Mouse (Mus musculus) embryonic fibroblast, embryonic 13.5 days (primary cell): ENCODE data around the gene Zdhhc13. TPM values are rescaled to one million over a fixed set of nuclear protein-coding genes. Genes with fewer than 3 reads are reported as not detected.
A peak's percentile ranks its signal among the peaks of the same experiment; 100 is the strongest.

Source experiments
- H3K27ac ChIP-seq: 2 replicates; pipeline ENCODE4 v1.5.1; 2012; ENCODE audit warnings: low read length, control low read depth, inconsistent platforms; ENCODE audit not compliant: insufficient read depth
- H3K4me1 ChIP-seq: 2 replicates; pipeline ENCODE4 v1.6.1; 2011; ENCODE audit warnings: low read length; ENCODE audit not compliant: control insufficient read depth, insufficient read depth
- H3K4me3 ChIP-seq: 2 replicates; pipeline ENCODE4 v1.5.1; 2011; ENCODE audit warnings: mild to moderate bottlenecking, control low read depth, low read length; ENCODE audit not compliant: insufficient read depth
- CTCF ChIP-seq: IDR thresholded peaks from 2 replicates; pipeline ENCODE4 v1.5.1; 2011; ENCODE audit warnings: mild to moderate bottlenecking, control low read depth, low read length, moderate library complexity, borderline replicate concordance; ENCODE audit not compliant: insufficient read depth
- POLR2A ChIP-seq: IDR thresholded peaks from 2 replicates; pipeline ENCODE4 v1.6.1; 2011; ENCODE audit warnings: low read depth, mild to moderate bottlenecking, control low read depth, low read length, moderate library complexity
- polyA plus RNA-seq: library from polyadenylated mRNA; stranded (reverse); fragments of >200 nt; gene quantifications from 2 replicates; pipeline ENCODE4 v1.2.4, GENCODE M21; 2011; ENCODE audit warnings: low read depth; ENCODE audit not compliant: missing spikeins, insufficient read length

The Zdhhc13 gene
- polyA plus RNA-seq, 1 experiment = 28.1 TPM

DNA sequence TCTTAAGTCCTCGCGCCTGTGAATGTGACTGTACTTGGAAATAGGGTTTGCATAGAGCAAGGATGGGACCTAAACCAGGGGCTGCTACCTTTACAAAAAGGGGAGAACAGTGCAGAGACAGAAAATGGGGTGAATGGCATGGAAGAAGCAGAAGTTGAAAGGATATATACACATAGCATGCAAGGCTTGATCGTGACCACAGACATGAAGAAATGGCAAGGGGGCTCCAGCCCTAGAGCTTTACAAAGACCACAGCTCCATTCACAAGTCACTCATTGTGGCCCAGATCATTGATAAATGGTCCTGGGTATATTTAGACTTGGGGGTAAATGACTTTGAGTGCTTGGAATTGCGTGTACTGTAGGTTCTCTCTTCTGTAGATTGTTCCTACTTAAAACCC is 6.4 kb upstream of the Zdhhc13 start:
- TF ChIP-seq POLR2A = no peak
- no peak for TF ChIP-seq CTCF
- no peak overlapping the region for H3K4me3 ChIP-seq
- no peaks in the 10 kb centered on the region for H3K4me1 ChIP-seq
- H3K27ac ChIP-seq = no peak overlapping the region

DNA sequence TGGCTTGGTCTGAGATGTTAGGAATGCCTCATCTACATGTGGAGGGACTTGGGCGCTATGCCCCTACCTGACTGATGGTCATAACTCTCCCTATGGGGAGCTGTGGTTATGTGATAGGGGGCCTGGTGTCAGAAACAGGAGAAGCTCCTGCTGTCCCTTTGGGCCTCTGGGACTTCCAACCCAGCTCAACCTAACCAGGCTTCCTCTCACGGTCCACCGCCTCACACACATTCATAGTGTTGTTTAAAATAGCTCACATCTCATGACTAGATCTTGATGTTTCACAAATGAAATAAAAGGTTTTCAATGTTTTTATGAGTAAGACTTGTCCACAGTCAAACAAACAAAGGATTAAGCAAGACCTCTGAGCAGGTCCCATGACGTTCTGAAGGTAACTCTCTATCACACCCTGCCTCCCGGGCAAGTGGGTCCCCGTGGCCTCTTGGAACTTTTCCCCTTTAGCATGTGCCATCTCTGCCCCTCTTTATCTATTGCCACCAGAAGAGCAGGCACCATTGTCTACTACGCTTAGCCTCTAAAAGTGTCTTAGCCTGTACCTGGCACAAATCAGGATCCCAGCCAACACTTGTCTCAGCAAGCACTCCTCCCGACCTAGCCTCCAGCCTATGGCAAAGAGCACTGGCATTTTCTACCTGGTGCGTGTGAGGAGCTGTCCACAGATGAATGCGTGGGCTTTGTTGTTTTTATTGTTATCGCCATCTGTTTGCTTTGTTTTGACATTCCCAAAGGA is 3.9 kb upstream of the Zdhhc13 start:
- no peak overlapping the region for H3K27ac ChIP-seq
- no peak overlapping the region for H3K4me3 ChIP-seq
- TF ChIP-seq CTCF (no peak), POLR2A (no peak)
- no peaks in the 10 kb centered on the region for H3K4me1 ChIP-seq

DNA sequence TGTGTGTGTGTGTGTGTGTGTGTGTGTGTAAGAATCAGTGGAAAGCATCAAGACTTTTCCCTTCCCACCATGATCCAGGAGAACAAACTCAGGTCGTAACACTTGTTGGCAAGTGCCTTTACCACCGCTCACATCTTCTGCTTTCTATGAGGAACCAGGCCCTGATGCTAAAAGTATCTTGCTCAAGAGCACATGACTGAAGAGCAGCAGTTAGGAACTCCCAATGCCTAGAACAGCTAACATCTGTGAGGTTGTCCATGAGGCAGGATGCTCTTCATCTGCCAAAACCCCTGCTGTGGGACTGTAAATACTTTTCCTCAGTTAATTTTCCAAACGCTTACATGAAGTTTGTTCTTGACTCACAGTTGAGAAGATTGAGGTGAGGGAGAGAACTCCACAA is 455 bp upstream of the Zdhhc13 start:
- TF ChIP-seq CTCF (no peak), POLR2A (no peak)
- Histone ChIP-seq H3K27ac (no peak overlapping the region), H3K4me3 (no peak overlapping the region), H3K4me1 (no peaks in the 10 kb centered on the region)

DNA sequence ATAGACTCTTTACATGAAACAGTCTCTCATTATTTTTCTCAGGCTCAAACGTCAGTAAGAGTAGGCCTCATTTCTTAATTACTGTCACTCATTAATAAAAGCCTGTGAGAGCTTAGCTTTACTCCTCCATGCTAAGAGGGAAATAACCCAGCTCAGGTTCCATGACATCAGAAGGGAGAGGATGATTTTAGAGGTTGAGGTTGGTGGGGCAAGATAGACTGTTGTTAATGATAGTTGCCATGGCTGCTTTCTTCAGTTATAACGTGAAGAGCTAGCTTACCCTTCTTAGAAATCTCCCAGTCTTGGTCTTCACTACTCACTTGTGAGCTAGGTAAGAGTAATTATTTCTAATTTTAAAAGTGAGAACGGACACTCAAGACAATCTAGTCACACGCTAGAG is 1.3 kb downstream of the Zdhhc13 start:
- TF ChIP-seq POLR2A (no peak), CTCF (no peak)
- no peak overlapping the region for H3K4me3 ChIP-seq
- H3K4me1 ChIP-seq = no peaks in the 10 kb centered on the region

DNA sequence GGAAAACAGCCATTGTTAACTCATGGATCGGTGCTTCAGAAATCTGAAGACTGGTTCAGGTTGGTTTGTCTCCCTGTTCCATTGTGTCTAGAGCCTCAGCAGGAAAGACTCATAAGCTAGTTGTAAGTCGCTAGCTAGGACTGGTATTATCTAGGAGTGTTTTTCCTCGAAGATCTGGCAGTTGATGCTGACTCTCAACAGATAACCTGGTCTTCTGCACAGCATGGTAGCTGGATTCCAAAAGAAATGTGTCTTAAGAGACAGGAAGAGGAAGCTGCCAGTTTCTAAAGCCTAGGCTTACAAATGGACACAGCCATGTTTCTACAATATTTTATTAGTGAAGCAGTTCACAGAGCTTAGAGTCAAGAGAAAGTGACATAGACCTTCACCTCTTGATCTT is 2.6 kb downstream of the Zdhhc13 start:
- Histone ChIP-seq H3K4me3 (no peak overlapping the region), H3K27ac (no peak overlapping the region), H3K4me1 (no peaks in the 10 kb centered on the region)
- TF ChIP-seq POLR2A = no peak
- TF ChIP-seq CTCF = no peak

More for the DNA sequence above, 1.3 kb downstream of the Zdhhc13 start:
- no peak overlapping the region for H3K27ac ChIP-seq

- no peak overlapping the region for H3K4me3 ChIP-seq
- H3K4me1 ChIP-seq = no peaks in the 10 kb centered on the region
- no peak for TF ChIP-seq CTCF
- no peak for TF ChIP-seq POLR2A
- H3K27ac ChIP-seq = no peak overlapping the region
Observed at GRCm38 (mm10) chr7:48795130-48795529, 6.3 kb downstream of the Zdhhc13 start.

GRCm38 (mm10) chr7:48803381-48803780 is 14.6 kb downstream of the Zdhhc13 start:
- Histone ChIP-seq H3K4me1 (no peaks in the 10 kb centered on the region), H3K4me3 (no peak overlapping the region), H3K27ac (no peak overlapping the region)
- TF ChIP-seq CTCF (no peak), POLR2A (no peak)

GRCm38 (mm10) chr7:48806587-48806986 is 17.8 kb downstream of the Zdhhc13 start:
- Histone ChIP-seq H3K4me3 (no peak overlapping the region), H3K27ac (no peak overlapping the region), H3K4me1 (no peaks in the 10 kb centered on the region)
- no peak for TF ChIP-seq CTCF
- no peak for TF ChIP-seq POLR2A

GRCm38 (mm10) chr7:48810652-48811051 is 21.8 kb downstream of the Zdhhc13 start:
- H3K4me3 ChIP-seq = no peak overlapping the region
- H3K4me1 ChIP-seq = no peaks in the 10 kb centered on the region; the same call in 1 of the 2 replicates
- TF ChIP-seq CTCF (no peak), POLR2A (no peak)
- H3K27ac ChIP-seq = no peak overlapping the region

DNA sequence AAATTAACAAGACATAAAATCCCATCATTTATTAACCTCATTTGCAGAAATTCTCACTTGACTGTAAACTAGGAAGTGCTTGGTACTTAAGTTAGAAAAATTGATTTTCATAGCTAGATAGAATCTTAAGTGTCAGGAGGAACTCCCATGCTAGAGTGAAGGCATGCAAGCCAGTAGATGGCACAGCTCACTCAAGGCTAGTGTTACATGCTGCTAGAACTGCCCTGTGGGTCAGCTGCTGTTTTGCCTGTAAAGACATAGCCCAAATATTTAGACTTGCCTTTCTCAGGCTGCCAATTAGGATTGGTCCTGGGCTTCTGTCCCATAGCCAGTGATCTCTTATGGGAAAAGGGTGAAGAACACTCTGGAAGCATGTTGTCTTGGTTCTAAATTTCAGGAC is 23.6 kb downstream of the Zdhhc13 start:
- no peaks in the 10 kb centered on the region; the same call in 1 of the 2 replicates for H3K4me1 ChIP-seq
- TF ChIP-seq POLR2A (no peak), CTCF (peak; percentile 15; the same call in 1 of the 2 replicates)
- H3K4me3 ChIP-seq = no peak overlapping the region
- no peak overlapping the region for H3K27ac ChIP-seq
